Mouse (Mus musculus) layer of hippocampus, postnatal 25 days (tissue): Measurements from ENCODE around the gene Map1lc3a. TPM values are rescaled to one million over a fixed set of nuclear protein-coding genes. Genes with fewer than 3 reads are reported as not detected.

Experiments
- DNase-seq, 2 experiments: peaks; one replicate each; pipeline ENCODE4 v3.0.0; 2022; ENCODE audit warnings: mixed read lengths in 2 of 2, low spot score in 1 of 2; ENCODE audit errors: extremely low spot score in 1 of 2
- total RNA-seq, 2 experiments: library from RNA; stranded (reverse); gene quantifications; 2 replicates each; pipeline ENCODE4 v1.2.3; 2021

Gene Map1lc3a
- total RNA-seq, 2 experiments from 2014 or later = 252 to 300 TPM

GRCm38 (mm10) chr2:155284647-155285046 is 8.6 kb downstream of the Map1lc3a start:
- no peak for DNase-seq

GRCm38 (mm10) chr2:155285744-155286143 is 9.6 kb downstream of the Map1lc3a start:
- no peak for DNase-seq

- DNase-seq = no peak
Measured at GRCm38 (mm10) chr2:155287456-155288250, 11.6 kb downstream of the Map1lc3a start.

- no peak for DNase-seq
Measured at GRCm38 (mm10) chr2:155290066-155290465, 14.0 kb downstream of the Map1lc3a start.

GRCm38 (mm10) chr2:155293382-155293781 is 17.3 kb downstream of the Map1lc3a start:
- no peak for DNase-seq

GRCm38 (mm10) chr2:155293946-155294345 is 17.8 kb downstream of the Map1lc3a start:
- no peak for DNase-seq

GRCm38 (mm10) chr2:155295453-155295852 is 19.4 kb downstream of the Map1lc3a start:
- no peak for DNase-seq

GRCm38 (mm10) chr2:155299563-155299962 is 23.5 kb downstream of the Map1lc3a start:
- no peak for DNase-seq

- no peak for DNase-seq
Measured at GRCm38 (mm10) chr2:155308936-155309592, 33.0 kb downstream of the Map1lc3a start.

- DNase-seq = no peak
Measured at GRCm38 (mm10) chr2:155313671-155314070, 37.6 kb downstream of the Map1lc3a start.

- DNase-seq = no peak
Measured at GRCm38 (mm10) chr2:155318618-155319017, 42.5 kb downstream of the Map1lc3a start.

GRCm38 (mm10) chr2:155320596-155320995 is 44.5 kb downstream of the Map1lc3a start:
- no peak for DNase-seq

- DNase-seq = no peak
Measured at GRCm38 (mm10) chr2:155326001-155326400, 49.9 kb downstream of the Map1lc3a start.

Other genes starting within 250 kb of the Map1lc3a start
- 10 to 100 TPM; 15.4 TPM for gene Ahcy, start 201.8 kb upstream of the Map1lc3a start, total RNA-seq
- gene Itch, start 142.8 kb upstream of the Map1lc3a start, total RNA-seq = 10 to 100 TPM; 56.5 to 57.7 TPM
- gene Dynlrb1, start 39.8 kb upstream of the Map1lc3a start, total RNA-seq = 100 to 1,000 TPM; 321 to 331 TPM
- 10 to 100 TPM; 25.7 to 27.0 TPM for gene Pigu, start 81.1 kb downstream of the Map1lc3a start, total RNA-seq
- gene Trp53inp2, start 104.8 kb downstream of the Map1lc3a start, total RNA-seq = 100 to 1,000 TPM; 158 to 178 TPM
- 10 to 100 TPM; 54.9 to 73.7 TPM for gene Ncoa6, start 197.6 kb downstream of the Map1lc3a start, total RNA-seq
- gene Acss2, start 241.7 kb downstream of the Map1lc3a start, total RNA-seq = 10 to 100 TPM; 60.8 to 70.2 TPM
- gene Ggt7, start 241.9 kb downstream of the Map1lc3a start, total RNA-seq = 100 to 1,000 TPM; 111 to 117 TPM